Mouse (Mus musculus) midbrain, embryonic 14.5 days (tissue): ENCODE data around the gene Stim1. TPM values are rescaled to one million over a fixed set of nuclear protein-coding genes. Genes with fewer than 3 reads are reported as not detected.

Experiments
- ATAC-seq: fragments of 200-750 bp; cut with Nextera tagmentation; 2 replicates; pipeline ENCODE4 v1.8.0; 2017; ENCODE audit warnings: moderate number of reproducible peaks, moderate library complexity; ENCODE audit not compliant: low FRiP score, low TSS enrichment
- DNase-seq: peaks from one replicate; pipeline ENCODE4 v3.0.0-alpha.2; 2015
- H3K27ac ChIP-seq: fragments of 300-500 bp; sonication (generic); replicated peaks from 2 replicates; pipeline ENCODE4 v1.5.1; 2014; ENCODE audit warnings: mild to moderate bottlenecking, low read depth, low read length, moderate library complexity
- H3K27me3 ChIP-seq: fragments of 300-500 bp; sonication (generic); 2 replicates; pipeline ENCODE4 v1.6.1; 2014; ENCODE audit warnings: low read length, control low read depth, mixed read lengths; ENCODE audit not compliant: control insufficient read depth, insufficient read depth
- H3K36me3 ChIP-seq: fragments of 300-500 bp; sonication (generic); 2 replicates; pipeline ENCODE4 v1.6.1; 2014; ENCODE audit warnings: low read length, control low read depth; ENCODE audit not compliant: control insufficient read depth, insufficient read depth
- H3K4me1 ChIP-seq: fragments of 300-500 bp; sonication (generic); 2 replicates; pipeline ENCODE4 v1.6.1; 2014; ENCODE audit warnings: mild to moderate bottlenecking, antibody characterized with exemption, low read length, control low read depth; ENCODE audit not compliant: control insufficient read depth, insufficient read depth
- H3K4me2 ChIP-seq: fragments of 300-500 bp; sonication (generic); 2 replicates; pipeline ENCODE4 v1.6.1; 2014; ENCODE audit warnings: mild to moderate bottlenecking, low read length, moderate library complexity
- H3K4me3 ChIP-seq: fragments of 300-500 bp; sonication (generic); replicated peaks from 2 replicates; pipeline ENCODE4 v1.5.1; 2014; ENCODE audit warnings: low read depth, low read length
- H3K9ac ChIP-seq: fragments of 300-500 bp; sonication (generic); replicated peaks from 2 replicates; pipeline ENCODE4 v1.6.1; 2014; ENCODE audit warnings: mild to moderate bottlenecking, low read length, moderate library complexity
- H3K9me3 ChIP-seq: fragments of 300-500 bp; sonication (generic); 2 replicates; pipeline ENCODE4 v1.6.1; 2016; ENCODE audit warnings: low read length, control low read depth, mixed read lengths; ENCODE audit not compliant: control insufficient read depth
- WGBS: fragments of 180-500 bp; shearing (Covaris S2); extraction: QIAGEN DNeasy Blood & Tissue Kit; methylation state at CpG from one replicate; pipeline ENCODE4 v1.1.7; 2014; 5-methylcytosine and 5-hydroxymethylcytosine counted together
- polyA plus RNA-seq: library from polyadenylated mRNA; unstranded; fragments of >200 nt; fragmentation: Nextera tagmentation; extraction: Ambion mirVana; gene quantifications from 2 replicates; pipeline ENCODE4 v1.2.1, GENCODE M21; 2014

Stim1 gene
- polyA plus RNA-seq, 1 experiment from 2014 or later, result 11.3 TPM

DNA sequence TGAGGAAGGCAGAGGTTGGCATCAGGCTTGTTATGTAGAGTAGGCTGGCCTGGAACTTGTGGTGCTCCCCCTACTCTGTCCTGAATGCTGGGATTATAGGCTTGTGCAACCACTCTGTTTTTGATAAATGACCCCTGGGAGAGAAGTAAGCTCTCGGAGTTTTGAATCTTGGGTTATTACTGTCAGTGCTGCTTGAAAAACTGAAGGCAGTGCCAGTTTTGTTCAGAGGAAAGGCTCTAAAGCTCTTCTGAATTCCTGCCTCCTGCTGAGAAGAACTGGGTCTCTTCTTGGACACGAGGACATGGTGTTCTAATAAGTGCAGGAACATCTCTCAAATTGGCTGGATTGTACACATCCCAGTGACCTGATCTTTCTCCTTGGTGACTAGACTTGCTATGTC, 81.1 kb downstream of the Stim1 start:
- H3K27ac ChIP-seq, result no peak overlapping the region
- H3K9me3 ChIP-seq, result no peaks in the 10 kb centered on the region
- H3K4me2 ChIP-seq, result no peak overlapping the region
- no peak overlapping the region for H3K9ac ChIP-seq
- H3K4me1 ChIP-seq, result no peaks in the 10 kb centered on the region
- no peaks in the 10 kb centered on the region for H3K27me3 ChIP-seq
- no peak for DNase-seq
- ATAC-seq, result no peak
- H3K4me3 ChIP-seq, result no peak overlapping the region
- 64% methylated on average over 2 of the region's 2 CpGs for WGBS
- no peaks in the 10 kb centered on the region for H3K36me3 ChIP-seq

- no peak for DNase-seq
These were observed 81.6 kb downstream of the Stim1 start for GRCm38 (mm10) chr7:102349236-102349635.

DNA sequence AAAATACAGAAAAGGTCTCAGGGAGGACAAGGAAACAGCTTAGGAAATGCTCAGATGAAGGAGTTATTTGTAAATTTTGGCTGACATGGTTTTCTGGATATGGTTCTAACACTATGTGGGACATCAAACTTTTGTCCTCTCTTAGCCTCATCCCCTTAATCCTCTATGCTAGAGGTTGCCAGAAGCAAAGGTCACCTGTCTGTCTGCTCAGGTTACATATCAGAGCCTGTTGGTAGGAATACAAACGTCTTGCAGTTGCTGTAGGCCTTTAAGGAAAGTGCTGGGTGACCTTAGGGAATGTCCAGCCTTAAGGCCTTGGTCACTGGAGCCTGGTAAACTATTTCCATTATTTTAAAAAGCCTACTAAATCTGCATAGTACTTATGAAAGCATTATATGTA, 85.8 kb downstream of the Stim1 start:
- Histone ChIP-seq H3K4me2 (no peak overlapping the region), H3K4me1 (no peaks in the 10 kb centered on the region), H3K36me3 (no peaks in the 10 kb centered on the region), H3K27ac (no peak overlapping the region), H3K9ac (no peak overlapping the region), H3K27me3 (no peaks in the 10 kb centered on the region), H3K9me3 (no peaks in the 10 kb centered on the region), H3K4me3 (no peak overlapping the region)
- ATAC-seq, result no peak
- no peak for DNase-seq
- 53% methylated on average over 1 of the region's 1 CpGs for WGBS

More at GRCm38 (mm10) chr7:102349236-102349635, 81.6 kb downstream of the Stim1 start:
- Histone ChIP-seq H3K27ac (no peak overlapping the region), H3K9ac (no peak overlapping the region), H3K4me1 (no peaks in the 10 kb centered on the region), H3K9me3 (no peaks in the 10 kb centered on the region), H3K27me3 (no peaks in the 10 kb centered on the region), H3K36me3 (no peaks in the 10 kb centered on the region), H3K4me2 (no peak overlapping the region), H3K4me3 (no peak overlapping the region)
- ATAC-seq, result no peak
- 91% methylated on average over 5 of the region's 5 CpGs for WGBS

GRCm38 (mm10) chr7:102358124-102358523, 90.5 kb downstream of the Stim1 start:
- no peak for ATAC-seq
- H3K27ac ChIP-seq, result no peak overlapping the region
- 88% methylated on average over 3 of the region's 3 CpGs for WGBS

DNA sequence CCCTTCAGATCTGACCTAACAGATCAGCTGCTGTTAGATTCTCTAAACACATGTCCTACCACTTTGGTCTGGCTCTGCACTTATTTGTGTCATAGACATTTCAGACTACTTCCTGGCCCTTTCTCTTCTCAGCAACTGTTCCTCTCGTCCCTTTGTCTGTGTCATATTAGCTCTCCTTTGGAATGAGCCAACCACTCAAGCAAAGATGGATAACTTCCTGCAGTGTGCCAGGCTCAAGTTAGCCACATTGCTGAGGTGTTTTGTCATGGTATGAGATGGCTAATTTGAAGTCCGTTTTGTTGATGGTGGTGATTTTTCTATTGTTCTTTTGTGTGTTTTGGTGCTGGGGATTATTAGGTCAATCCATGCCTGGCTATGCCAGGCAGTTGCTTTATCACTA, 93.7 kb downstream of the Stim1 start:
- Histone ChIP-seq H3K27me3 (no peaks in the 10 kb centered on the region), H3K36me3 (no peaks in the 10 kb centered on the region), H3K4me2 (no peak overlapping the region), H3K27ac (no peak overlapping the region), H3K9me3 (no peaks in the 10 kb centered on the region), H3K9ac (no peak overlapping the region), H3K4me3 (no peak overlapping the region), H3K4me1 (no peaks in the 10 kb centered on the region)
- ATAC-seq (no peak), DNase-seq (no peak)
- WGBS, result 72% methylated on average over 2 of the region's 2 CpGs

More at GRCm38 (mm10) chr7:102358124-102358523, 90.5 kb downstream of the Stim1 start:
- H3K9me3 ChIP-seq, result no peaks in the 10 kb centered on the region
- no peak overlapping the region for H3K4me3 ChIP-seq
- H3K36me3 ChIP-seq, result no peaks in the 10 kb centered on the region
- H3K4me2 ChIP-seq, result no peak overlapping the region
- no peak overlapping the region for H3K9ac ChIP-seq
- no peak for DNase-seq
- H3K27me3 ChIP-seq, result no peaks in the 10 kb centered on the region
- H3K4me1 ChIP-seq, result no peaks in the 10 kb centered on the region

- no peaks in the 10 kb centered on the region for H3K27me3 ChIP-seq
- H3K9ac ChIP-seq, result no peak overlapping the region
- no peaks in the 10 kb centered on the region for H3K36me3 ChIP-seq
- no peaks in the 10 kb centered on the region for H3K9me3 ChIP-seq
- no peaks in the 10 kb centered on the region for H3K4me1 ChIP-seq
- DNase-seq (no peak), ATAC-seq (no peak)
- no peak overlapping the region for H3K27ac ChIP-seq
- no peak overlapping the region for H3K4me2 ChIP-seq
- no peak overlapping the region for H3K4me3 ChIP-seq
- 94% methylated on average over 1 of the region's 1 CpGs for WGBS
These were observed 96.2 kb downstream of the Stim1 start for GRCm38 (mm10) chr7:102363853-102364252.

DNA sequence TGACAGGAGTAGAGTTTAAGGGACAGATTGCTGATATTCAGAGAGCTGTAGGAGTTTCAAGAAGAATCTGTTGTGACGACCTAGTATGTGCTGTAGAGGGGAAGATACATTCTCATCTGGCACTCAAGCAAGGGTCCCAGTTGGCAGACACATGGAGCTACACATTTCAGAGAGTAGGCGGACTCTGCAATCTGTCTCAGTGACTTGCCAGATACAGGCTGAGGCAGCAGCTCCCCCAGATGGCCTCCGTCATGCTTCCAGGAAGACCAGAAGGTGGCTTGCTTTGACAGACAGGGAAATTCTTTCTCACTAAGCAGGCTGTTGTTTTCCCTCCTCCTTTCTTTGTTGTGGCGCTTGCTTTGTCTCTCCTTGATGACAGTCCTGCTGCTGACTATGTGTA, 102.1 kb downstream of the Stim1 start:
- Histone ChIP-seq H3K4me2 (no peak overlapping the region), H3K36me3 (no peaks in the 10 kb centered on the region), H3K4me1 (no peaks in the 10 kb centered on the region), H3K9ac (no peak overlapping the region), H3K9me3 (no peaks in the 10 kb centered on the region), H3K27ac (no peak overlapping the region), H3K27me3 (no peaks in the 10 kb centered on the region), H3K4me3 (no peak overlapping the region)
- ATAC-seq (no peak), DNase-seq (peak; percentile 7)
- WGBS, result 35% methylated on average over 4 of the region's 4 CpGs

DNA sequence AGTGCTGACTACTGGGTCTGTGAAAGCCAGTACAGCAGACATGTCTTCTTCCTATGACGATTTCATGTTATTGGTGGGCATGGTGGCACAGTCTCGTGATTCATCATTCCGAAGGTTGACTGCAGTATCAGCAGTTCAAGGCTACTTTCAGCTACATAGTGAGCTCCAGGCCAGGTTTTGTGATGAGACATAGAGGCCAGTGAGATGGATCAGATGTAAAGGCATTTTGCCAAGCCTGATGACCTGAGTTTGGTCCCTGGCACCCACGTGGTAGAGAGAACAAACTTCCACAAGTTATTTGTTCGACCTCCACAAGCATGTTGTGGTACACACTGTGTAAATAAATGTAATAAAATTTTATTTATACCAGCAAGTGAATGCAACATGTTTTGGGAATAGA, 102.9 kb downstream of the Stim1 start:
- DNase-seq (no peak), ATAC-seq (no peak)
- no peak overlapping the region for H3K27ac ChIP-seq
- H3K4me2 ChIP-seq, result no peak overlapping the region
- H3K27me3 ChIP-seq, result no peaks in the 10 kb centered on the region
- no peaks in the 10 kb centered on the region for H3K9me3 ChIP-seq
- 94% methylated on average over 5 of the region's 5 CpGs for WGBS
- no peaks in the 10 kb centered on the region for H3K36me3 ChIP-seq
- H3K4me1 ChIP-seq, result no peaks in the 10 kb centered on the region
- no peak overlapping the region for H3K9ac ChIP-seq
- H3K4me3 ChIP-seq, result no peak overlapping the region

DNA sequence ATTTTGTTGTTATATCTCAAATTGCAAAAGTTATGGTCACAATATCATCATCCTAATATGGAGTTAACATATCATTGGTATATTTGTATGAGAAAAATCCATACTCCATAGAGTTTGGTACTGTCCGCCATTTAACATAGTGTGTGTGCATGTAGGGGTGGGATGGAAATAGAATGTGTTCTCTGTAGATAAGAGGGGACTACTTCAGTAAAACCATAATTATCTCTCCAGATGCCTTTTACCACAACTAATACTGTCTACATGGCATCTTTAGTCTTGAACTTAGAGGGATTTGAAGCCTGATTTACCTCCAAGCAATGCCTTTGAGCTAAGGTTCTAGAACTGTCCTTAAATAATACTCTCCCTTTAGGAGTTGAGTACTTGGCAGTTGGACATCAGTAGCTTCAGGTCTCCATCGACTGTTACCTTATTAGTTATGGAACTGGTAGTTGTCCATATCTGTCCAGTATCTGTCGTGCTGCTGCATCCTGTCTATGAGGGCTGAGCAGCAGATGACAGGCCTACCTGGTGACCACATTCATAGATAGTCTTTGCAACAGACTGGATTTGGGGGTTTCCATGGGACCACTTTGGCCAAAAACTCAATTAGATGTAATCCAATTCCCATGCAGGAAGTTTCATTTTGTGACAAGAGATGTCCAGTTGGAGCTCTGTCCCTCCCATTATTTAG, 105.9 kb downstream of the Stim1 start:
- Histone ChIP-seq H3K27me3 (no peaks in the 10 kb centered on the region), H3K36me3 (no peaks in the 10 kb centered on the region), H3K4me3 (no peak overlapping the region), H3K9me3 (no peaks in the 10 kb centered on the region), H3K4me1 (no peaks in the 10 kb centered on the region), H3K4me2 (no peak overlapping the region), H3K27ac (no peak overlapping the region), H3K9ac (no peak overlapping the region)
- DNase-seq (no peak), ATAC-seq (no peak)
- 93% methylated on average over 3 of the region's 3 CpGs for WGBS
